Mouse (Mus musculus) T-cell, adult 2 months (primary cell): ENCODE measurements around the gene Olfr1368.
"Not testable (repeated sequence)": the region's sequence is repeated elsewhere in the genome, so short reads cannot be mapped to it uniquely, and the experiment has no call there.

ENCODE experiments used
- DNase-seq: peaks from one replicate; pipeline ENCODE4 v3.0.0; 2022; ENCODE audit warnings: low spot score

Gene Olfr1368

DNA sequence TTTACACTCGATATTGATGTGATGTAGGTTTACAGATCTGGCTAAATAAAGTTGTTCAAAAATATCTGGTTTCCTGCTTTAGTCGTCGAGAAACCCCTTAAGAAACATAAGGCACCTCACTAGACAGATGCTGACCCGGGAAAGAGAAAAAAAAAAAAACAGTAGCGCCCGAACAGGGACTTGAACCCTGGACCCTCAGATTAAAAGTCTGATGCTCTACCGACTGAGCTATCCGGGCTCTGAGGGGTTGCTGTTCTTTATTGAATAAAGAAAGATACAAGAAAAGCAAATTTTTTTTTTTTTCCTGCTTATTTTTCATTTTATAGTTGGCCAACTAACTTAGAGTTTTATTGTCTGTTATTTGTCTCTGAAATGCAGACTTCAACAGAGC, 22.2 kb upstream of the Olfr1368 start:
- DNase-seq: peak; percentile 40

- peak; percentile 83 for DNase-seq
These were observed 21.6 kb upstream of the Olfr1368 start for GRCm38 (mm10) chr13:21166936-21167909.

GRCm38 (mm10) chr13:21162591-21162990, 16.9 kb upstream of the Olfr1368 start:
- DNase-seq: no peak

GRCm38 (mm10) chr13:21161591-21161990, 15.9 kb upstream of the Olfr1368 start:
- no peak for DNase-seq

GRCm38 (mm10) chr13:21160657-21161590, 15.3 kb upstream of the Olfr1368 start:
- peak; percentile 90 for DNase-seq

DNA sequence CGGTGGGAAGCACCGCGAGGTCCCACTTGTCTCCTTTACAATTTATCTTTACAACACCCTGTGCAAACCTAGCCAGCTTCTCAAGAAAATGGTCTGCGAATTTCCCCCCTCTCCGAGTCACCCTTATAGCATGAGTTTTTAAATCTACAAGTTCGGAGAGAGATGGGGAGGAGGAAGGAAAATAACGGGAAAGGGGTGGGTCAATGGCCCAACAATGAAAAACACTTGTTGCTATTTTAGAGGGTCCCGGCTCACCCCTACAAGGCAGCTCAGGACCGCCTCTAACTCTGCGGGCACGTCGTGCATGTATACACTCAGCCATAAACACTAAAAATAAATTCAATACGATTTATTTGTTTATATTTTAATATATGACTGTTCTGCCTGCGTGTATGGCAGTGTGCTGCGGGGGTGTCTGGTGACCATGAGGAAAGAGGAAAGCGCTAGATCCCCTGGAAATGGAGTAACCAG, 14.4 kb upstream of the Olfr1368 start:
- DNase-seq: no peak

DNA sequence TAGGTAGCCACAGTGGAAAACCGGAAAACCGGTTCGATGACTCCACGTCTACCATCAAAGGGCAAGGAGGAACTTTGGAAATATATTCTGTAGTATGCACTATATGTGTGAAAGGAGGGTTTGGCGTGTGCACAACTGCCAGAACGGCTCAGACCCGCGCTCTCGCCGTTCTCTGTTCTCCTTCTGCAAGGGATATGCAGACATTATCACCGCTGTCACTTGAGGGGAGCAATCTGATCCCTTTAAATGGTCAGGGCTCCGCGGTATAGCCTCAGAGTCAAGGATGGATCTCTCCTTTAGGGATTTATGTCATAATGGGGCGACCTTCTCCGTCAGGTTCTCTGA, 13.8 kb upstream of the Olfr1368 start:
- DNase-seq: no peak

DNA sequence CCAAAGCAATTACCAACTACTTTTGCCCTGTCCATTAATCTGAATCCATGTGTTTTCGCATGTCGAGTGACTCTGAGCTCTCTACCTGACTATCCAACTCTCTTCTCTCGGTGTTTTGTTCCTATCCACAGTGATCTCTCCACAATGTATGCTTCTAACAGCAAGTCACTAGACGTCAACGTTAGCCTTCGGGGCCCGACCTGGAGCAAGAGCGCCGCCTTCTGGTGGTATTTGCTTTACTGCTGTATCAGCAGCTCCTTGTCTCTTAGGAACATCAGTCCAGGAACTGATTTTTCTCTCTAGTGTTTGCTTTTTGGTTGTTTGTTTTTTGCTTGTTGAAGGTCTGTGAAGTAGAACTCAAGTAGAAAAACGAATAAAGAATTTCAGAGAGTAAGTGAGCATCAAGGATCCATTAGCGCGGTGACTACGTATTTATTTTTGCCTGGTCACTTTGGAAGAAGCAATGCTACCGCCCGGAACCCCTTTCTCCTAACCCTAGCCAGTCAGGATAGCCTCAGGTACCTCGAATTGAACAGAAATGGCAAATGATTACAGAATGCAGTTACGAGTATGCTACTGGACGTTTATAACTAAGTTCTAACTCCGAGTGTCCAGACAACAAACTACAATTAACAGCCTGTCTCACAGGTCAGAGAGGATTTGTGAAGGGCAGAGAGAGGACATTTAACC, 13.3 kb upstream of the Olfr1368 start:
- peak; percentile 85 for DNase-seq

DNA sequence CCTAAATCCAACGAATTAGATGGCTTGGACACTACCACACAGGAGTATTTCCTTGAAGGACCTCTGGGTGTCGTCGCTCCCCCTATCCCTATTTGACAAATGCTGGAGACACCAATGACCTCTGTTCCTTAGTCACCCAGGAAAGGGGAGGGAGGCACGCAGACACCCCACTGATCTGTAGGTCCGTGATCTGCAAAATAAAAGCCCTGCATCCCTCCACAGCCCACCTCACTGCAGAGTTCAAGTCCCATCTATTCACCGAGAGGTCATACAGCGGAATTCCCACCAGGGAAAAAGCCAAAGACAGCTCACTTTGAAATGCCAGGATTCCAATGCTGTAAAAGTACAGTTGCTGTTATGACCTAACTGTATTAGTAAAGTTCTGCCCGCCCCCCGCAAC, 12.4 kb upstream of the Olfr1368 start:
- no peak for DNase-seq

- DNase-seq: no peak
These were observed 10.2 kb upstream of the Olfr1368 start for GRCm38 (mm10) chr13:21155888-21156287.

- no peak for DNase-seq
These were observed 3.2 kb downstream of the Olfr1368 start for GRCm38 (mm10) chr13:21142421-21142820.

DNA sequence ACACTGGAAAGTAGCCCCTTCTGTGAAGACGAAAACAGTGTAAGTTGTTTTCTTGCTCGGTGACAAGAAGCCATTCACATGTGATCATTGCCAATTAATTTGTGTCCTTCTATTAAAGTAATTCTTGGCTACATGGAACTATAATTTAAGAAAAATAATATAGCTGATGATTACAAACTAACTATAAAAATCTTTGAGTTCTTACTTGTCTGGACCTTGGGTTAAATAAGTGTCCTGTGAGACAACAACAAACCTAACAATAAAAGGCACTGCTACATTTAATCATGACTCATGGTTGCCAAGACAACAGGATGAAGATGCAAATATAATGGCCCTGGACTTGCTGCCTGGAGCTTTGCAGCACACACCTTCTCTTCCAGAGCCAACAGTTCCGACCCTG, 16.3 kb downstream of the Olfr1368 start, which contains the start of gene Olfr263:
Olfr263 (plus strand) TSS at position 301 of the 400 bp plus-strand sequence.
- not testable (repeated sequence) for DNase-seq

DNA sequence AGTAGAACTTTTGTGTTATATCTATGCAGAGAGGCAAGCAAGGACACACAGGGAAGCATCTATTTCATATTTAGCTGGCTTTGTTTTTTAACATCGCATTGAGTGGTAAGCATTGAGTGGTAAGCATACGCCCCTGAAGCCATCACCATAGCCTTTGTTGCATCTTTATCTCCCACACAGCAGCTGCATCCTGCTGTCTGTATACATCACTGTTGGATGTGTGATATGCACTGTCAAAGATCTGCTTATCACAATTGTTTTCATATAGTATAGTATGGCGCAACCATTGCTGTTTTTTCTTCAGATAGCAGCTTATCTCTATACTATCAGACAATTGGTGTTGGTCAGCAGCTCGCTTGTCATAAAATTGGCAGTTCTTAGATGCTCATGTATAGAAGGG, 31.5 kb downstream of the Olfr1368 start:
- DNase-seq: no peak

- DNase-seq: not testable (repeated sequence)
These were observed 34.5 kb downstream of the Olfr1368 start, which contains the start of gene Olfr1369-ps1 for GRCm38 (mm10) chr13:21111183-21111582. Olfr1369-ps1 (plus strand) TSS chr13:21111483.

DNA sequence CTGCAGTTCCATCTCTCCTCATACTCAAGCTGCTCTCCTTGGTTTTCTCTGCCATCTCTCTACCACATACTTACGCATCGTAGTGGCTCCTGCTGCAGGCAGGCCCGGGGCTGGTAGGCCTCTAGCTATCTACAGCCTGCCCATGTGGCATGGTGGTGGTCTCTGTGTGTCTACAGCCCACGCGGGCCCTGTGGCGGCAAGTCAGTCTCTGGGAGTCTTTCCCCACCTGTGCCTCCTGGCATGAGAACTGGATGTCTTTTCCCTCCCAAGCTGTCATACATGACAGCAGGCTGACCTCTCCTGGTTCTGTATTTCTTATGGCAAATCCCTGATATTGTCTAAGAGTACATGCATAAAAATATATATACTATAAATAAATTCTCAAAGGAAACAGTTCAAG, 35.2 kb downstream of the Olfr1368 start:
- no peak for DNase-seq

DNA sequence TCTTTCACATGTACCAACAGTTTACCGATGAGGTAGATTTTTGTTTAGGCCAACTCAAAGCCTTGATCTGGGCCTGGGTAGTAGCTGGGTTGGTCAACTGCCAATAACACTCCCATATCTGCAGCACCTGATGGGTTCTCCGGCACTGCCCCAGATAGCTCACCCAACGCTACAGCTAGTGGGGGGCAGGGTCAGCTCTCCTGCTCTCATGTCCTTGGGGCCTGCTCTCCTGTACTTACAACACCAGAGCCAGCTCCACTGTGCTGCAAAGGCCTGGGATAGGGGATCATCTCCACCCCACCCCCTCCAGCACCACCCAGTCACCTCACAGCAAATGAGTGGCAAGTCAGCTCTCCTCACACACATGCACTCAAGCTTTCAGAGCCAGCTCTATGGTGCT, 35.9 kb downstream of the Olfr1368 start:
- DNase-seq: no peak
